Mouse (Mus musculus) embryonic fibroblast, embryonic 13.5 days (primary cell): ENCODE data around the gene Ngdn.
"Not testable (repeated sequence)": the region's sequence is repeated elsewhere in the genome, so short reads cannot be mapped to it uniquely, and the experiment has no call there.

Source experiments
- CTCF ChIP-seq: IDR thresholded peaks from 2 replicates; pipeline ENCODE4 v1.5.1; 2011; ENCODE audit warnings: mild to moderate bottlenecking, control low read depth, low read length, moderate library complexity, borderline replicate concordance; ENCODE audit not compliant: insufficient read depth
- POLR2A ChIP-seq: IDR thresholded peaks from 2 replicates; pipeline ENCODE4 v1.6.1; 2011; ENCODE audit warnings: low read depth, mild to moderate bottlenecking, control low read depth, low read length, moderate library complexity

GRCm38 (mm10) chr14:54999868-55000267 is 15.4 kb upstream of the Ngdn start:
- TF ChIP-seq CTCF, POLR2A: not testable (repeated sequence)
